Mouse (Mus musculus): ENCODE results near the gene Axin2.

Gene Axin2

DNA sequence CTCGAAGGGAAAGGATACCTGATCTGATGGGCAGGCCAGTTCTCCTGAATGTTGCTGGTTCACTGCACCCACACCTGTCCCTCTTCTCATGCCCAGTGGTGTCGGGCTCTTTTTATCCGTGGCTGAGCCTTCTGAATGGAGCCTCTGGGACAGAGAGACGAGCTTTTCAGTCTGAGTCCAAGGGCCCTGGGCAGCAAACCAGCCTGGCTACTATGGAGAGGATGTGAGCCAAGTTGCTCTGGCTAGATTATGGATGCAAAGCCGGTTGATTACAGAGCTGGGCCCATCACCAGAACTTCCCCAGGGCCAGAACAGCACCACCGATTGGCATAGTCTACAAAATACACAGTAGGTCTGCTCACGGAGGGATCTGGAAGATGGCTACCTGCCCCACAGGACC lies 18.5 kb upstream of the Axin2 start:
- in situ Hi-C loops (cut with MboI; ENCODE audit: unreplicated experiment in 2 of 2) = loop anchor here in 1 of 2 experiments (25.0 kb wide), 1 partner anchor 536 kb away; the partner anchor contains the start of gene Amz2

DNA sequence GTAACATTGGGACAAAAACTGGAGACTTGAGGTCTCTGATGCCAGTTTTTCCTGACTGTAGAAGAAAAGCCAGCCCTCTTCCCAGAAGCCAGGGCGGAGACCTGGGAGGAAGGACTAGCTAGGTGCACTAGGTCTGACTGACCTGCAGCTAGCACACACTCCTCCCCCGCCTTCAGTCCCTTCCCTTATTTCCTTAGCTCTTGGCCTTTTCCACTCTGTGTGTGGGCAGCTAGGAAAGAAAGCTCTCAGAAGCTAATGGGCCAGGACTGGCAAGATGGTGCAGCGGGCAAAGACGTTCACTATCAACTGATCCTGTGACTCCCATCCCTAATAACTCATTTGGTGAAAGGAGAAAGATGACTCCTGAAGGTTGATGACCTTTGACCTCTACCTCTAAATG lies 17.8 kb upstream of the Axin2 start:
- in situ Hi-C loops (cut with MboI; ENCODE audit: unreplicated experiment in 2 of 2) = loop anchor here in 1 of 2 experiments (25.0 kb wide), 1 partner anchor 535 kb away; the partner anchor contains the start of gene Amz2

DNA sequence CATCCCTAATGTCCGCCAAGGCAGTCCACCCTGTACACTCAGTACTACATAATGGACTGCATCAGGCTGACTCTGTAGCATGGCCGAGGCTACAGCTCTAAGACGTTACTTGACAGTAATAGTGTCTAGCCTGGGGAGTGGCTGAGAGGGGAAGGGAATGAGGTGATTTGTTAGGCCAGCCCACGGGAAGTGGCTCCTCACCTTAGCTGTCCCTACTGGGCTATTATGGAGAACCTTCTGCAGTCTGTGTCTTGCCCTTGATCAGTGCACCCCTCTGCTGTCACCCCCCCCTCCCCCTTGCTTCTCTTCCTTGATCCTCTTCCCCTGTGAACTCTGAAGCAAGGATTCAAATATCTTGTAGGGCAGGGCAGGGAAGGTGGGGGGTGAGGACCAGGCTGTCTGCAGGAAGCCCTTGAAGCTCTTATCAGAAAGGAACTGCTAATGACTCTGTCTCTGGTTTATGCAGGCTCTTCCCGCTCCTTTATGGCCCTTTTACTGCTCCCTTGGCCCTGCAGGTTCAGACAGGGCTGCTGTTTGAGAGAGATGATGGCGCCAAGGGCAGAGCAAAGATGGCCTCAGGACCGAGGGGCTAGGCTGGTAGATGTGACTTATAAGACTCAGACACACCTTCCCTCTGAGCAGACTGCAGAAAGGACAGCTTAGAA lies 13.4 kb upstream of the Axin2 start:
- in situ Hi-C loops (cut with MboI; ENCODE audit: unreplicated experiment in 2 of 2) = loop anchor here in 1 of 2 experiments (25.0 kb wide), 1 partner anchor 531 kb away; the partner anchor contains the start of gene Amz2

DNA sequence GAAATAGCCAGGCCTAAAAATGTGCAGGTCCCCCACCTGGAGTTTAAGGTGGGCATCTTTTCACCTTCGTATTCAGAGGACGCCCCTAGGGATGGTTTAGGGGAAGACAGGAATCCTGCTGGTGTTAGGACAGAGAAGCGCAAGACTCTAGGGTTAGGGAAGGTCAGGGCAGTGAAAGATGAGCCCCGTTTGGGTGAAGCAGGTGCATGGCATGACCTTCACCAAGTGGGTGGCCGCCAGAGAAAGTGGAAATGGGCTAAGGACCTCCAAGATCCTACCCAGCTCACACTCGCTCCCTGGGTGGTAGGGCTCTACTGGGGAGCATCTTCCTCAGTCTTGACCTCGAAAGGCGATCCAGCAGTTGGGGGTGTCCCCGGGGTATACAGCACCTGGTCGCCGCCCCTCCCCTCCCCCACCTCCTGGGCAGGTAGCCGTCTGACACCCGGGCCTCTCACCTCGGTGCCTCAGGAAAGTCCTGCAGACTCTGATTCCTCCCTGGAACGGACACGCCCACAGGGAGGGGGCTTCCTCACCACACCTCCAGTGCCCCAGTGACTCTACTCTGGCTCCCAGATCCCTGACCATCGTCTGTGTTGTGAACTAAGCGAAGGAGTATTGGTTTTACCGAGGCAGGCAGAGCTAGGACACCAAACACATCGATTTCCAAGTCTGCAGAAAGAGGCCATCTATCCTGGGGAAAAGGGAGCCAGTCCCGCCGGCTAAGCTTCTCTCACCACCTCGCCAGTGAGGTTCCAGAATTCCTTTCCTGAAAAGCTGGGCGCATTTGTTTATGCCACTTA lies 10.6 kb upstream of the Axin2 start:
- in situ Hi-C loops (cut with MboI; ENCODE audit: unreplicated experiment in 2 of 2) = loop anchor here in 1 of 2 experiments (25.0 kb wide), 1 partner anchor 528 kb away; the partner anchor contains the start of gene Amz2

DNA sequence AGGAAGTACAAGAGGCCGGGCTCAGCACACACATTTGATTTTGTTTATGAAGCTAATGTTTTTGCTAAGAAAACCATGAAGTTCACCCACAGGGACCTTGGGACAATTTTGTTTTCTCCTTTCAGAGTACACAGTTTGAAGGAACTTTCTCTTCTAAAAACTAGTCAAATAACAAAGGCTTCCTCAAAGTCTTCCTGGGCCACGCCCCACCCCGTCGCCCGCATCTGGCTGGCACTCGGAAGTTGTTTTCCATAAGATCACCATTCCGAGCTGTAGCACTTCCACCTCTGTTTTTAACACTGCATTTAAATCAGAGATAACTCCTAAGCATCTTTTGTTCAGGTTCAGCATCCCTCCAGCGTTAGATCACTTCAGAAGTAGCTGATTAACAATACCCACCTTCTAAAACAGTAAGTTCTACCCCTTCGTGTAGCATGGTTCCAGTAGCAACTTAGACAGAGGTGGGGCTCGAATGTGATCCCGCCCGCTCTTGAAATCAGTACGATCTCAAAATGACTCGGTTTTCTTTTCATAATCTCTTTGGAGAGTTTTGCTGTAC lies 9.7 kb upstream of the Axin2 start:
- in situ Hi-C loops (cut with MboI; ENCODE audit: unreplicated experiment in 2 of 2) = loop anchor here in 1 of 2 experiments (25.0 kb wide), 1 partner anchor 527 kb away; the partner anchor contains the start of gene Amz2

GRCm38 (mm10) chr11:108910903-108911302 lies 9.2 kb upstream of the Axin2 start:
- in situ Hi-C loops (cut with MboI; ENCODE audit: unreplicated experiment in 2 of 2) = loop anchor here in 1 of 2 experiments (25.0 kb wide), 1 partner anchor 526 kb away; the partner anchor contains the start of gene Amz2

GRCm38 (mm10) chr11:108912174-108912573 lies 8.0 kb upstream of the Axin2 start:
- in situ Hi-C loops (cut with MboI; ENCODE audit: unreplicated experiment in 2 of 2) = loop anchor here in 1 of 2 experiments (25.0 kb wide), 1 partner anchor 525 kb away; the partner anchor contains the start of gene Amz2

GRCm38 (mm10) chr11:108917422-108918324 lies 2.5 kb upstream of the Axin2 start:
- in situ Hi-C loops (cut with MboI; ENCODE audit: unreplicated experiment in 2 of 2) = loop anchor here in 1 of 2 experiments (25.0 kb wide), 1 partner anchor 520 kb away; the partner anchor contains the start of gene Amz2

GRCm38 (mm10) chr11:108920636-108921505 lies 722 bp downstream of the Axin2 start:
- in situ Hi-C loops (cut with MboI; ENCODE audit: unreplicated experiment in 2 of 2) = loop anchor here in 1 of 2 experiments (25.0 kb wide), 1 partner anchor 516 kb away; the partner anchor contains the start of gene Amz2

GRCm38 (mm10) chr11:108921506-108922455 lies 1.6 kb downstream of the Axin2 start:
- in situ Hi-C loops (cut with MboI; ENCODE audit: unreplicated experiment in 2 of 2) = loop anchor here in 1 of 2 experiments (25.0 kb wide), 1 partner anchor 516 kb away; the partner anchor contains the start of gene Amz2

DNA sequence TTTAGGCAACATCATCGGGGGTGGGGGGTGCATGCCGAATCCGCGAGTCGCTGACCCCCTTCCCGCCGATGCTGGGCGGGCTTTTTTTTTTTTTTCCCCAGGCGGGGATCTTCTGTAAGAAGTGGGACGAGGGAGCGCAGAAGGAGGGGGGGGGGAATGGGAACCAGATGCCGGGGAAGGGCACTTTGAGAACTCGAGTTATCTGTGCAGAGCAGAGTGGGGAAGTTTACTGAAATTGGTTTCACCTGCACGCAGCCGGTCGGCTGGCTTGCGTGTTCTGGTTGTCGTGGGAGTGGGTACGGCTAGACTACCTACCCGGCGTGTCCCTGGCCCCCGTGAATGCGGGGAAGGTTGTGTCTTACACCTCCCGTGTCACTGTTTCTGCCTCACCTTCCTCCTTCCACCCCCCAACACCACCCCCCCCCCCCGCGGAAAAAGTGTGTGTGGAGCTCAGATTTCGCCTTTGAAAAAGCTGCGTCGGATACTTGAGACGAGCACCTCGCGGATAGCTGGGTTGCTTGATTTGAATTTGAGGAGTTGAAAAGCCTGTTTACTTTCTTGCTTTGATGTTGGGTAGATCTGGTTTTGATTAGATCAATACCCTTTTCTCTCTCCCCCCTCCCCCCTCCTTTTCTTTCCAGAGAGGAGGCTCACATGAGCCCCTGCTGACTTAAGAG lies 2.5 kb downstream of the Axin2 start:
- in situ Hi-C loops (cut with MboI; ENCODE audit: unreplicated experiment in 2 of 2) = loop anchor here in 1 of 2 experiments (25.0 kb wide), 1 partner anchor 515 kb away; the partner anchor contains the start of gene Amz2

DNA sequence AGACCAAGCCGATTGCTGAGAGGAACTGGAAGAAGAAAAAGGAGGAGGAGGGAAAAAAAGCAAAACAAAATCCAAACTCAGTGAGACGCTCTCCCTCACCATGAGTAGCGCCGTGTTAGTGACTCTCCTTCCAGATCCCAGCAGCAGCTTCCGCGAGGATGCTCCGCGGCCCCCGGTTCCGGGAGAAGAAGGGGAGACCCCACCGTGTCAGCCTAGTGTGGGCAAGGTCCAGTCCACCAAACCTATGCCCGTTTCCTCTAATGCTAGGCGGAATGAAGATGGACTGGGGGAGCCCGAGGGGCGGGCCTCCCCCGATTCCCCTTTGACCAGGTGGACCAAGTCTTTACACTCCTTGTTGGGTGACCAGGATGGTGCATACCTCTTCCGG lies 3.0 kb downstream of the Axin2 start:
- in situ Hi-C loops (cut with MboI; ENCODE audit: unreplicated experiment in 2 of 2) = loop anchor here in 1 of 2 experiments (25.0 kb wide), 1 partner anchor 514 kb away; the partner anchor contains the start of gene Amz2

GRCm38 (mm10) chr11:108923781-108924180 lies 3.6 kb downstream of the Axin2 start:
- in situ Hi-C loops (cut with MboI; ENCODE audit: unreplicated experiment in 2 of 2) = loop anchor here in 1 of 2 experiments (25.0 kb wide), 1 partner anchor 514 kb away; the partner anchor contains the start of gene Amz2

DNA sequence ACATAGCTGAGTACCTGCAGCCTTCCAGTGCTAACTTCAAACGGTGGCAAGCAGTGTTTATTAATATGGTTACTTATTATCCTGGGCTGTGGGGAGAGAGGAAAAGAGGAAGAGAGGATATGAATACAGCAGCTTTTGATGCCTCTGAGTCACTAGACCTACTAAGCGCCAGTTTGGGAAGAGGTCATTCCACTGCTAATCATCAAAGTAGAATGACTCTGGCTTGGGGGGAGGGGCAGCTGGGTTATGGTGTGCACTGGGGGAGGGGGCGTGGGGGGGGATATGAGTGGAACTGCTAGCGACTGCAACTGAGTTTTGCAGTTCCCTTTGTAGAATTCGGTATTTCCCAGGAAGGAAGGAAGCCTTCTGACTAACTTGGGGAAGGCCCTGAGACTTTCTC lies 4.2 kb downstream of the Axin2 start:
- in situ Hi-C loops (cut with MboI; ENCODE audit: unreplicated experiment in 2 of 2) = loop anchor here in 1 of 2 experiments (25.0 kb wide), 1 partner anchor 513 kb away; the partner anchor contains the start of gene Amz2

GRCm38 (mm10) chr11:108925202-108925601 lies 5.1 kb downstream of the Axin2 start:
- in situ Hi-C loops (cut with MboI; ENCODE audit: unreplicated experiment in 2 of 2) = no loop called here

DNA sequence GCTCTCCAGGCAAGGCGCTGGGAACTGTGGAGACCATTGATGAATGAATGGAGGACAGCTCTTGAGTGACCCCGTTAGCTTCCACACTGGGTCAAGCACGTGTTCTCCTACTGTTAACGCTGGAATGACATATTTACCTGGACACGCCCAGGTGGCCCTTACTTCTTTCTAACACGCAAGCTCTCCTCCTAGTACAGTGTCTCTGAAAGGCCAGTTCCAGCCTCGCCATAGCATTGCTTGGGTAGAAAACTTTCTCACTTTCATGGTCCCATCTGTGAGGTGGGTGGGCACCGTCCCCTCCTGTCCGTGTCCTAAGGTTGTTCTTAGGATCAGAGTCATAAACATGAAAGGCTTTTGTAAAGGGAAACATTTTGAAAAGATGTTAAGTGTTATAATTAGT lies 5.7 kb downstream of the Axin2 start:
- in situ Hi-C loops (cut with MboI; ENCODE audit: unreplicated experiment in 2 of 2) = no loop called here
